Mouse (Mus musculus) olfactory bulb, adult 2 months (tissue): Measurements from ENCODE around the gene Bicc1. TPM values are rescaled to one million over a fixed set of nuclear protein-coding genes. Genes with fewer than 3 reads are reported as not detected.

Source experiments
- H3K27ac ChIP-seq: fragments of 200-500 bp; 2 replicates; pipeline ENCODE4 v1.5.1; 2012; ENCODE audit warnings: low read depth, low read length; ENCODE audit not compliant: insufficient read depth
- H3K4me1 ChIP-seq: fragments of 200-500 bp; 2 replicates; pipeline ENCODE4 v1.6.1; 2012; ENCODE audit warnings: low read length; ENCODE audit not compliant: control insufficient read depth, insufficient read depth
- H3K4me3 ChIP-seq: fragments of 200-500 bp; 2 replicates; pipeline ENCODE4 v1.5.1; 2012; ENCODE audit warnings: mild to moderate bottlenecking, low read depth, low read length, moderate library complexity; ENCODE audit not compliant: insufficient read depth
- CTCF ChIP-seq: fragments of 200-500 bp; IDR thresholded peaks from 2 replicates; pipeline ENCODE4 v1.5.1; 2012; ENCODE audit warnings: low read depth, mild to moderate bottlenecking, low read length, moderate library complexity; ENCODE audit not compliant: insufficient read depth
- POLR2A ChIP-seq: fragments of 200-500 bp; IDR thresholded peaks from 2 replicates; pipeline ENCODE4 v1.6.1; 2012; ENCODE audit warnings: mild to moderate bottlenecking, low read depth, low read length, moderate library complexity; ENCODE audit not compliant: insufficient read depth
- WGBS: fragments of 180-500 bp; shearing (Covaris S2); methylation state at CpG from one replicate; pipeline ENCODE4 v1.1.7; 2018; 5-methylcytosine and 5-hydroxymethylcytosine counted together
- polyA plus RNA-seq: library from polyadenylated mRNA; stranded (reverse); fragments of >200 nt; gene quantifications from 2 replicates; pipeline ENCODE4 v1.2.4, GENCODE M21; 2012; ENCODE audit warnings: low replicate concordance; ENCODE audit not compliant: missing spikeins, insufficient read depth, insufficient read length

The Bicc1 gene
- polyA plus RNA-seq, 1 experiment, result not detected

DNA sequence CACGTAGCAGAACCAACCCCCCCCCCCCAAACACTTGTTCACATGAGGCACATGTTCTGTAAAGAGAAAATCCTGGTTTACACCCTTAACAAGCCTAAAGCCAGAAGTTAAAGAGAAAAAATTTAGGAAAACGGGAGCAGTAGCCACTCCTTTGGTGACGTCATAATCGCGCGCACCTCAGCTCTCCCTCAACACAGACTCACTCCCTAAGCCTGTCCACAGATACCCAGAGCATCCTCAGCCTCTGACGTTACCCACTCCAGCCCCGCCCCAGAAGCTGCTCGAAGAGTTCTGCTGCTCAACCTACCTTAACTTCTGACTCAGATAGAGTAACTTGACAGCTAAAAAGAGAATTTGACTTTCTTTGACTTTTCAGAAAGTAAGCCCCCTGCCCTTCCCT is 28.2 kb downstream of the Bicc1 start:
- TF ChIP-seq POLR2A (no peak), CTCF (no peak)
- Histone ChIP-seq H3K4me3 (no peak overlapping the region), H3K27ac (no peak overlapping the region), H3K4me1 (peaks cover 3% of the 10 kb centered on the region; the same call in 1 of the 2 replicates)
- 64% methylated on average over 9 of the region's 9 CpGs for WGBS

DNA sequence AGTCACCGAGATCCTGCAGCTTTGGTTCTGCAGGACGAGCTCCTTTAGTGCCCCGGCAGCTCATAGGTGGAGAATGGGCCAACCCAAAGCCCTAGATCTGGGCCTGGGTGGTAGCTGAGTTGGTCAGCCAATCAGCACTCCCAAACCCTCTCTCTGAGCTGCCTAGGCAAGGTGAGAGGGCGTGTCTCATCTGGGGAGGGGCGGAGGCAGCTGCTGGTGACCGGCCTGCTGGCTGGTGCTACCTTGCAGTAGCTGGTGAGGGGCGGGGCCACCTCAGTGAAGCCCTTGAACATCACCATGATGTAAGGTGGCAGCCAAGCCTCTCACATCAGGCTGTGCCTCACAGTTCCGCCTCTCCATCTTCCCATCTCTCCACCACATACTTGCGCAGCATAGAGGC is 29.2 kb downstream of the Bicc1 start:
- Histone ChIP-seq H3K4me1 (peaks cover 3% of the 10 kb centered on the region; the same call in 1 of the 2 replicates), H3K4me3 (no peak overlapping the region), H3K27ac (no peak overlapping the region)
- TF ChIP-seq POLR2A (no peak), CTCF (no peak)
- WGBS, result 67% methylated on average over 9 of the region's 9 CpGs

DNA sequence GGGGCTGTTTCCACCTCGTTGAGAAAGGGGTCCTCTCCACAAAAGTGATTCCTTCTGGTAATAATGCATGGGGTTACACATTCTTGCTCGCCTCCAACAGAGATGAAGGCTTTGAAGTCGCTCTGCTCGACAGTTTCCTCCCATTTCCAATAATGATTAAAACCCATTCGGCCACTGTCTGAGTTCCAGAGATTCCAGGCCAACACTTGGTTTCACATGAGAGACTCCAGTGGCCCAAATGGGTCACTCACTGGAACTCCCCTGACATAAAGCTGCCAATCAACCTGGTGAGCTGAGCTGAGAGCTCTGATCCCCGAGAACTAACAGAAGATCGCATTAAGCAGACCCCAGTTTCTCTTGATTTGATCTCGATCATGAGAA is 31.6 kb downstream of the Bicc1 start:
- 79% methylated on average over 8 of the region's 8 CpGs for WGBS
- Histone ChIP-seq H3K4me3 (no peak overlapping the region), H3K27ac (no peak overlapping the region), H3K4me1 (peaks cover 3% of the 10 kb centered on the region; the same call in 1 of the 2 replicates)
- TF ChIP-seq CTCF (no peak), POLR2A (no peak)

DNA sequence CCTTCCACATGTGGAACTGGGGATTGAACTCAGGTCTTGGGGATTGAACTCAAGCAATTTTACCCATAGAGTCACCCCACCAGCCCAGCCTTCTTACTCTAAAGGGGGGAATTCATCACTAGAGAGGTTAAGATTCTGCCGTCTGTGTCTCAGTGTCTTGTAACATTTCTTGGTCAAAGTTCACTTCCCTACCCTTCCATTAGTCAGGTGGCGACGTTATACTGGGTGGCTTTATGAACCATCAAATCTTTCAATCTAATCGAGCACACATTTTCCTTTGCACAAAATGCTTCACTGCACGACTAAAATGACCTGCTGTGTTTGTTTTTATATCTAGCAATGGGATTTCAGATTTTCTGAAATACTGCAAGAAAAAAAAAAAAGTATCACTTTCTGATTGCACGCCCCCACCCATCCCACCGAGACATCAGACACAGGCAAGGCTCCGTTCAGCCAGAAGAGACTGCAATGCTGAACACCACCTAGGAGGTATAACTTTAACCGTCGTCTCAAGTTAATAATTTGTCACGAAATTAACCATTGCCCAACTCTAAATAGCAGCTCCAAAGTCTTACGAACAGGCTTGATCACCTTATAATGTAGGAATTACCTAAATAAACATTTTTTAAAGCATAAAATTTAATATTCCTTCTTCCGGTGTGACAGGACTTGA is 32.1 kb downstream of the Bicc1 start:
- Histone ChIP-seq H3K4me1 (peaks cover 3% of the 10 kb centered on the region; the same call in 1 of the 2 replicates), H3K4me3 (no peak overlapping the region), H3K27ac (no peak overlapping the region)
- 75% methylated on average over 13 of the region's 13 CpGs for WGBS
- no peak for TF ChIP-seq POLR2A
- TF ChIP-seq CTCF, result no peak

DNA sequence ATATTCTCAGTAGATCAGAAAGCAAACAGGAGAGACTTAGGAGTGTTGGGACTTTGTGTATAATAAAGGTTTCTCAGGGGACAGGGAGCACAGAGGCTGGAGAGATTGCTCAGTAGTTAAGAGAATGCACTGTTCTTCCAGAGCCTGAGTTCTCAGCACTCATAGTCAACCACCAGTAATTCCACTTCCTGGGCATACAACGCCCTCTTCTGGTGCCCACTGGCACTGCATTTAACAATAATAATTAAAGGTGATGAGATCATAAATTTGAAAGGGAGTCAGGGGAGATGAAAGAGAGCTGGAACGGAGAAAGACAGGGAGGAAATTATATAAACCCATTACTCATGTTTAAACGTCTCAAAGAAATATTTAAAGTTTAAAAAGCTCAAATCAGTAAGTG is 35.5 kb downstream of the Bicc1 start:
- no peak for TF ChIP-seq POLR2A
- TF ChIP-seq CTCF, result no peak
- Histone ChIP-seq H3K27ac (no peak overlapping the region), H3K4me1 (no peaks in the 10 kb centered on the region; the same call in 1 of the 2 replicates), H3K4me3 (no peak overlapping the region)
- WGBS, result 72% methylated on average over 3 of the region's 3 CpGs

DNA sequence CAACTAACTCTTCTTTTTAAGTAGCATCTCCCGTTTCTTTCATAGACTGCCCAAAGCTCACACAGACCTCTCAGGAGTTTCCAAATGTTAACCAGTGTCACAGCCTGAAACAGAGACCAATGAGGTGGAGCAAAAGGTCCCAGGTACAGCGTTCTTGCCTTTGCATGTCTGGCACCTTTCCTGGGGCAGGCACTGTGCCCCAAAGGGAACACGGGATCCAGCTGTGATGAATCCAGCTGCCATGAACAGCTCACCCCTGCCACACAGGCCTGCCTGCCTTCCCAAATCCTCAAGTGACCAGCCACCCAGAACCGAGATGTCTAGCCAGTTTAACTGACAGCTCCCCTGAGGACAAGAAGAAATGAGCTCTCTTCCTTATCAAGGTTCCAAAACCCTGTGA is 36.1 kb downstream of the Bicc1 start:
- TF ChIP-seq POLR2A (no peak), CTCF (no peak)
- WGBS, result 77% methylated on average over 4 of the region's 4 CpGs
- Histone ChIP-seq H3K27ac (no peak overlapping the region), H3K4me3 (no peak overlapping the region), H3K4me1 (no peaks in the 10 kb centered on the region; the same call in 1 of the 2 replicates)

DNA sequence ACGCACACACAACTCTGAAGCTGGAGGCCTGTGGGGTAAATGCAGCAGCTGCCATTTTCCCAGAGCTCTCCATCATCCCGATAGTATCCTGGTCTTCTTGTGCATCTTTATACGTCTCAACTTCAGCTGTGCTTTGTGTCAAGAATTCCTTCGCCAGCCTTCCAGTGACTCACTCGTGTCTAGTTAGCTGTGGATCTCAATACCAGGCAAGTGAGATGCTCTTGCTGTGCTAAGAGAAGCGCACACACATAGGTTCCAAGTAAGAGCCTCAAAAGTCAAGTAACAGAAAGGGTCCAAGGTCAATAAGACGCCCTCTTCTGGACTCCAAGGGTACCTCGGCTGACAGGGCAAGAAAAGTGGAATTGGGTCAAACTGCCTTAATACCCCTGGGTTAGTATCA is 37.0 kb downstream of the Bicc1 start:
- no peaks in the 10 kb centered on the region; the same call in 1 of the 2 replicates for H3K4me1 ChIP-seq
- H3K27ac ChIP-seq, result no peak overlapping the region
- WGBS, result 68% methylated on average over 8 of the region's 8 CpGs
- no peak for TF ChIP-seq POLR2A
- no peak for TF ChIP-seq CTCF
- H3K4me3 ChIP-seq, result no peak overlapping the region

DNA sequence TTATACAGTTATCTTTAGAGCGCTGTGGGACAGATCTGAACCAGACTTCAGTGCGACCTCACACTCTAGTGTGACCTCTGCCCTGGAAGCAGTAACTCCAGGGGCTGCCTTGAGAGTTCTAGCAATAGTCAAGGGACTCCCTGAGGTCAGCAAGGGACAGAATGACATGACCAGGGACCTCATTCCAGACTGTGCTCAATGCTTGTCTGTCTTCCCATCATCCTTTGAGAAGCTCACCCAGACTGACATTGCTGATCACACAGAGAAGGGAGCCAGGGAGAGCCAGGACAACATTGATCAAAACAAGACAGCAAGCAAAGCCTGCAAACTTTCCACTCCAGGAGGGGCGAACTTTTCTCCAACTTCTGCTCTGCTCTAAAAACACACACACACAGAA is 38.7 kb downstream of the Bicc1 start:
- H3K4me1 ChIP-seq, result no peaks in the 10 kb centered on the region; the same call in 1 of the 2 replicates
- no peak overlapping the region for H3K4me3 ChIP-seq
- no peak overlapping the region for H3K27ac ChIP-seq
- TF ChIP-seq POLR2A, result no peak
- no peak for TF ChIP-seq CTCF
- WGBS, result 89% methylated on average over 3 of the region's 3 CpGs

DNA sequence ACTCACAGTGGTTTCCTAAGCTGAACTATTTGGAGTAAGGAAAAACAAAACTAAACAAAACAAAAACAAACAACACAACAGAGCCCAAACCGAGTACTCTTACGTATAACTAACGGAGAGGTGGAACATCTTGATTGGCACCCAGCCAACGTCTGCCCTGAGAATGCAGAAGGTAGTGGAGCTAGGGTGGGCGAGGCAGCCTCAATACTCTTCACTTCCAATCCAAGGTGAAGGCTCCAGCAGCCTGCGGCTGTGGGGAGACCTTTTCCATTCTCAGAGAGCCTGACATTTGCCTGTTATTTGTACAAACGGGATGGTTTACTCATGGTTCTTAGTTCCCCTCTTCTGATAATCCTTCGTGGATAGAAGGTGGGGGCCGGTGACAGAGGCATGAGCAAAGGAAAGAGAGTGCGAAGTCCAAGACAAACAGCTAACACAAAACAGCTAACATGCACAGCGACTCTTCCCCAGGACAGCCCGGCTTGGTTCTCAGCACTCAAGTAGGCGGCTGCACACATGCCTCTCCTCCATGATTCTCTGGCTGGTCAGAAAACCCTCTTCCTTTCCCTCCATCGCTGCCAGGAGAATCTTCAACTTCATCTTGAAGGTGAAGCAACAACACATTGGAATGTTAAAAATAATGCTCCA is 39.3 kb downstream of the Bicc1 start:
- H3K4me1 ChIP-seq, result no peaks in the 10 kb centered on the region; the same call in 1 of the 2 replicates
- H3K27ac ChIP-seq, result no peak overlapping the region
- no peak for TF ChIP-seq POLR2A
- no peak for TF ChIP-seq CTCF
- no peak overlapping the region for H3K4me3 ChIP-seq
- WGBS, result 84% methylated on average over 14 of the region's 14 CpGs
